Mouse (Mus musculus) liver, postnatal 0 days (tissue): ENCODE results near the gene Rbm8a2. TPM values are rescaled to one million over a fixed set of nuclear protein-coding genes. Genes with fewer than 3 reads are reported as not detected.

Source experiments
- ATAC-seq: fragments of 200-750 bp; cut with Nextera tagmentation; 2 replicates; pipeline ENCODE4 v1.8.0; 2017; ENCODE audit warnings: mild to moderate bottlenecking, moderate library complexity
- DNase-seq: peaks from one replicate; pipeline ENCODE4 v3.0.0-alpha.2; 2016
- H3K27ac ChIP-seq: fragments of 300-500 bp; sonication (generic); 2 replicates; pipeline ENCODE4 v1.5.1; 2014; ENCODE audit warnings: antibody characterized with exemption, moderate library complexity, mild to moderate bottlenecking, low read depth
- H3K27me3 ChIP-seq: fragments of 300-500 bp; sonication (generic); 2 replicates; pipeline ENCODE4 v1.6.1; 2014; ENCODE audit warnings: low read length, control low read depth, mixed read lengths; ENCODE audit not compliant: insufficient read depth
- H3K36me3 ChIP-seq: fragments of 300-500 bp; sonication (generic); replicated peaks from 2 replicates; pipeline ENCODE4 v1.6.1; 2014; ENCODE audit warnings: mild to moderate bottlenecking, control low read depth, low read length, moderate library complexity, mixed read lengths; ENCODE audit not compliant: insufficient read depth
- H3K4me1 ChIP-seq: fragments of 300-500 bp; sonication (generic); 2 replicates; pipeline ENCODE4 v1.6.1; 2014; ENCODE audit warnings: antibody characterized with exemption, mild to moderate bottlenecking, control low read depth; ENCODE audit not compliant: insufficient read depth
- H3K4me2 ChIP-seq: fragments of 300-500 bp; sonication (generic); 2 replicates; pipeline ENCODE4 v1.6.1; 2014; ENCODE audit warnings: low read depth, mild to moderate bottlenecking, low read length, moderate library complexity, mixed read lengths
- H3K4me3 ChIP-seq: fragments of 300-500 bp; sonication (generic); 2 replicates; pipeline ENCODE4 v1.5.1; 2014; ENCODE audit warnings: low read depth, low read length
- H3K9ac ChIP-seq: fragments of 300-500 bp; sonication (generic); replicated peaks from 2 replicates; pipeline ENCODE4 v1.6.1; 2014; ENCODE audit warnings: mild to moderate bottlenecking, moderate library complexity
- H3K9me3 ChIP-seq: fragments of 300-500 bp; sonication (generic); 2 replicates; pipeline ENCODE4 v1.6.1; 2016; ENCODE audit warnings: mild to moderate bottlenecking, control low read depth, low read length, mixed read lengths
- CTCF ChIP-seq: sonication (generic); IDR thresholded peaks from 2 replicates; pipeline ENCODE4 v1.5.1; 2016; ENCODE audit warnings: antibody characterized with exemption, low read depth
- EP300 ChIP-seq: IDR thresholded peaks from 2 replicates; pipeline ENCODE4 v1.6.1; 2016; ENCODE audit warnings: antibody characterized with exemption, low read depth, mild to moderate bottlenecking
- WGBS: fragments of 180-500 bp; shearing (Covaris S2); extraction: QIAGEN DNeasy Blood & Tissue Kit; methylation state at CpG from one replicate; pipeline ENCODE4 v1.1.7; 2014; ENCODE audit not compliant: insufficient replicate concordance; 5-methylcytosine and 5-hydroxymethylcytosine counted together
- polyA plus RNA-seq: library from polyadenylated mRNA; unstranded; fragments of >200 nt; fragmentation: Nextera tagmentation; extraction: Ambion mirVana; gene quantifications from 2 replicates; pipeline ENCODE4 v1.2.1, GENCODE M21; 2015

Gene Rbm8a2
- polyA plus RNA-seq, 1 experiment from 2014 or later: 0.36 TPM

- Histone ChIP-seq H3K4me1 (no peaks in the 10 kb centered on the region), H3K27me3 (no peaks in the 10 kb centered on the region), H3K9ac (no peak overlapping the region), H3K27ac (no peak overlapping the region), H3K36me3 (no peaks in the 10 kb centered on the region), H3K4me3 (no peak overlapping the region), H3K9me3 (no peaks in the 10 kb centered on the region), H3K4me2 (no peak overlapping the region)
- DNase-seq (no peak), ATAC-seq (no peak)
- no peak for TF ChIP-seq EP300
- no peak for TF ChIP-seq CTCF
Measured at GRCm38 (mm10) chr1:176011535-176011934, 32.6 kb upstream of the Rbm8a2 start.

- Histone ChIP-seq H3K9me3 (no peaks in the 10 kb centered on the region), H3K9ac (no peak overlapping the region), H3K27ac (no peak overlapping the region), H3K4me1 (no peaks in the 10 kb centered on the region), H3K4me2 (no peak overlapping the region), H3K36me3 (no peaks in the 10 kb centered on the region), H3K4me3 (no peak overlapping the region), H3K27me3 (no peaks in the 10 kb centered on the region)
- DNase-seq (no peak), ATAC-seq (no peak)
- TF ChIP-seq CTCF (no peak), EP300 (no peak)
Measured at GRCm38 (mm10) chr1:176011072-176011471, 32.2 kb upstream of the Rbm8a2 start.

GRCm38 (mm10) chr1:176008411-176008810 is 29.5 kb upstream of the Rbm8a2 start:
- H3K4me2 ChIP-seq: no peak overlapping the region
- 71% methylated on average over 2 of the region's 2 CpGs for WGBS
- DNase-seq (no peak), ATAC-seq (no peak)
- no peaks in the 10 kb centered on the region for H3K9me3 ChIP-seq
- H3K4me3 ChIP-seq: no peak overlapping the region
- TF ChIP-seq EP300 (no peak), CTCF (no peak)
- H3K4me1 ChIP-seq: no peaks in the 10 kb centered on the region
- H3K9ac ChIP-seq: no peak overlapping the region
- no peaks in the 10 kb centered on the region for H3K27me3 ChIP-seq
- H3K27ac ChIP-seq: no peak overlapping the region
- no peaks in the 10 kb centered on the region for H3K36me3 ChIP-seq

GRCm38 (mm10) chr1:176000599-176000998 is 21.7 kb upstream of the Rbm8a2 start:
- DNase-seq: no peak
- Histone ChIP-seq H3K36me3 (no peaks in the 10 kb centered on the region), H3K4me1 (no peaks in the 10 kb centered on the region), H3K27ac (no peak overlapping the region), H3K4me3 (no peak overlapping the region), H3K27me3 (no peaks in the 10 kb centered on the region), H3K9me3 (no peaks in the 10 kb centered on the region), H3K4me2 (no peak overlapping the region), H3K9ac (no peak overlapping the region)
- 71% methylated on average over 5 of the region's 5 CpGs for WGBS
- TF ChIP-seq EP300 (no peak), CTCF (no peak)
- ATAC-seq: no peak

GRCm38 (mm10) chr1:175997076-175997651 is 18.2 kb upstream of the Rbm8a2 start:
- no peak overlapping the region for H3K9ac ChIP-seq
- no peaks in the 10 kb centered on the region for H3K27me3 ChIP-seq
- H3K36me3 ChIP-seq: no peaks in the 10 kb centered on the region
- TF ChIP-seq CTCF (no peak), EP300 (no peak)
- ATAC-seq (no peak), DNase-seq (no peak)
- H3K4me2 ChIP-seq: no peak overlapping the region
- no peak overlapping the region for H3K4me3 ChIP-seq
- no peaks in the 10 kb centered on the region for H3K9me3 ChIP-seq
- H3K4me1 ChIP-seq: no peaks in the 10 kb centered on the region
- WGBS: 67% methylated on average over 7 of the region's 7 CpGs
- no peak overlapping the region for H3K27ac ChIP-seq

- Histone ChIP-seq H3K27me3 (no peaks in the 10 kb centered on the region), H3K4me1 (no peaks in the 10 kb centered on the region), H3K36me3 (no peaks in the 10 kb centered on the region), H3K9ac (no peak overlapping the region), H3K4me2 (no peak overlapping the region), H3K9me3 (no peaks in the 10 kb centered on the region), H3K27ac (no peak overlapping the region), H3K4me3 (no peak overlapping the region)
- 71% methylated on average over 4 of the region's 4 CpGs for WGBS
- TF ChIP-seq CTCF (no peak), EP300 (no peak)
- ATAC-seq (no peak), DNase-seq (no peak)
Measured at GRCm38 (mm10) chr1:175988912-175989311, 10.0 kb upstream of the Rbm8a2 start.

GRCm38 (mm10) chr1:175988448-175988847 is 9.5 kb upstream of the Rbm8a2 start:
- Histone ChIP-seq H3K36me3 (no peaks in the 10 kb centered on the region), H3K27me3 (no peaks in the 10 kb centered on the region), H3K4me1 (no peaks in the 10 kb centered on the region), H3K4me3 (no peak overlapping the region), H3K9me3 (no peaks in the 10 kb centered on the region), H3K9ac (no peak overlapping the region), H3K27ac (no peak overlapping the region), H3K4me2 (no peak overlapping the region)
- ATAC-seq: no peak
- TF ChIP-seq EP300: no peak
- TF ChIP-seq CTCF: no peak
- DNase-seq: no peak
- 80% methylated on average over 5 of the region's 5 CpGs for WGBS
